Mouse (Mus musculus) urinary bladder, postnatal 36 days (tissue): ENCODE results near the gene Zfpm1.

Source experiments
- DNase-seq, 2 experiments: peaks; one replicate each; pipeline ENCODE4 v3.0.0; 2022; ENCODE audit warnings: low spot score in 2 of 2, mixed read lengths in 1 of 2

Gene Zfpm1

GRCm38 (mm10) chr8:122296173-122297001 lies 14.4 kb downstream of the Zfpm1 start:
- peak; percentile 60 to 77 for DNase-seq

DNA sequence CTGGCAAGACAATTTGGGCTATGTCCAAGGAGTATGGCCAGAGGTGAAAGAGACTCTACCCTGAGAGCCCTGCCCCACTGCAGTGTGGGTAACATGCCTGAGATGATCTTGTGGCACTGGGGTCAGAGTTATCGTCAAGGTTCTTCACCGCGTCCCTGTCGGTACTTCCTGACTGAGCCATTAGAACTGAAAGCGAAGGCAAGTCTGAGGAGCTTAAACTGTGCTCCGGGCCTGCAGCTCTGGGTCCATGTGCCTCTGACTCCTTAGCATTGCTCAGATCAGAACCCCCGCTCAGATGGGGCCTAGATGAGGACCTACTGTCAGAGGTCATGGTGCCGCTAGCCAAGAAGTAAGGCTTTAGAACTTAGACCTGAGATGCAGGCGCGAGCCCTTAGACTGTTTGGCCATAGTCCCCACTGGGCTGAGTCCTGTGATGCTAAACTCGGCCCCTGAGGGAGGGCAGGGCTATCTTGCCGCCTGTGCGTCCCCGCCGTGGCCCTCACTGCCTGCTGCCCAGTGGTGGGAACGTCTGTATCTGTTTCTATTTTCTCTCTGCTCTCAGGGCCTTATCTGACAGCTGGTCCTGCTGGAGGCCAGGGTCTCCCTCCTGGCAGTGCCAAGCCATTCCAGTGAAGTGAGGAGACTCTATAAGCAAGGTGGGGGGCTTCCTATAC lies 17.8 kb downstream of the Zfpm1 start:
- DNase-seq, result no peak

GRCm38 (mm10) chr8:122301081-122301480 lies 19.1 kb downstream of the Zfpm1 start:
- DNase-seq, result no peak

GRCm38 (mm10) chr8:122301866-122302265 lies 19.9 kb downstream of the Zfpm1 start:
- no peak for DNase-seq

GRCm38 (mm10) chr8:122303451-122303850 lies 21.5 kb downstream of the Zfpm1 start:
- no peak for DNase-seq

DNA sequence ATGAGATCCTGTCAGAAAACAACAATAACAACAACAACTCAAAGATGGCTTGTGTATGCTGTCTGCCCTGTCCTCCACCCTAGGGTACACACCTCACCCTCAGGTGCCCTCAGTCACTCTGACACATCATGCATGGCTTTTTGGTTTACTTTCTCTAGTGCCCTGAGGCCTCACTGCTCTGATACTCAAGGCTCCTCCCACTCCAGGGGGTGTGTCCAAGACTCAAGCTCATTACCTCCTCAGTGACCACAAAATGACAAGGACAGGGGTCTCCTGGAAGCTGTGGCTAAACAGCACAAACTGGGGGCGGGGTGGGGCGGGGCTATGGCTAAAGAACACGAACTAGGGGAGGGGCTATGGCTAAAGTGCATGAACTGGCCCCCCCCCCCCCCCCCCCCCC lies 22.1 kb downstream of the Zfpm1 start:
- no peak for DNase-seq

DNA sequence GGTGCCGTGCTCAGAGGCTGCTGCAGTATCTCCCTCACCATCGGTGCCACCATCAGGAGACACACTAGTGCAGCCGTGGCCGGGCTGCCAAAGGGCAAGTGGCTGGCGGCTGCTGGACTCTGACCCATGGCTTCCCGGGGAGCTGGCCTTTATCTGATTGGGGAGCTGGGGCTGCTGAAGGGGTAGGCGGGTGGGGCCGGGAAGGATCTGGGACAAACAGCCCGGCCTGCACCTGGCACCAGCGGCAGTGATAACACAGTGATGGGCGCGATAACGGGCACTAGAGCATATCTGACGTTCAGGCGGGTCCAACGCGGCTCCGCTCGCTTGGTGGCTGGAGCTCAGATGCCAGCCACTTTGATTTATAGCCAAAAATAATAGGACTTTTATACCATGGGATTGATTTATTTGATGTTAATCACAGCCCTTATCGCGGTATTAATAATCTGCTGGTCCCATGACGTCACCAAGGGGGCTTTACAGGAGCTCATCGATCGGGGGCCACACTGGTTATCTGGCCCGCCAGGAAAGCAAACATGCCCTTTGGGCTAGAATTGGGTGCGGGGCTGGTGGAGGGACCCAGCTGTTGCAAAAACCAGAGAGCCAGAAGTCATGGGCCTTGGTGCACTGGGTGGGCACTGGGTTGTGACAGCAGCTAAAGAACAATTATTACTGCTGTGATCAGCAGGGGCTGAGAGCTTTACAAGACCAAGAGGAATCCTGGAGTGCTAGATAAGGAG lies 24.9 kb downstream of the Zfpm1 start:
- peak in 1 of 2 experiments; percentile 31 for DNase-seq

GRCm38 (mm10) chr8:122307836-122308235 lies 25.9 kb downstream of the Zfpm1 start:
- DNase-seq, result no peak

GRCm38 (mm10) chr8:122309272-122309671 lies 27.3 kb downstream of the Zfpm1 start:
- DNase-seq, result no peak

- DNase-seq, result no peak
Observed at GRCm38 (mm10) chr8:122311115-122311514, 29.2 kb downstream of the Zfpm1 start.

DNA sequence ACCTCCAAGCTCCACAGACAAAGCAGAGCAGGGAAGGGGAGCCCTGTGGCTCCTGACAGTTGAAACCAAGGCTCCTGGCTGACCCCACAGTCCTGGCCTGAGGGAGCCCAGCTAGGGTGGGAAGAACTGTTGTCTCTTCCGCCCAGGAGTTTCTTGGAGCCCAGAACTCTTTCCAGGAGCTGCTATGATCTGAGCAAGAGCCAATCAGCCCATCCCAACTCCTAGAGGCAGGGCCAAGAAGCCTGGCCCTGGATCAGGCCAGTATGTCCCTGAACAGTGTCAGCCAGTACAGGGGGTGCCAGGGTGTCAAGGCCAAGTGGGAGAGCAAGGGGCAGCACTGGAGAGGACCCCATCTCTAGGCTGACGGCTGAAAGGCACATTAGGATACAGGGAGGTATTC lies 30.6 kb downstream of the Zfpm1 start:
- no peak for DNase-seq

- no peak for DNase-seq
Observed at GRCm38 (mm10) chr8:122313310-122313709, 31.4 kb downstream of the Zfpm1 start.

DNA sequence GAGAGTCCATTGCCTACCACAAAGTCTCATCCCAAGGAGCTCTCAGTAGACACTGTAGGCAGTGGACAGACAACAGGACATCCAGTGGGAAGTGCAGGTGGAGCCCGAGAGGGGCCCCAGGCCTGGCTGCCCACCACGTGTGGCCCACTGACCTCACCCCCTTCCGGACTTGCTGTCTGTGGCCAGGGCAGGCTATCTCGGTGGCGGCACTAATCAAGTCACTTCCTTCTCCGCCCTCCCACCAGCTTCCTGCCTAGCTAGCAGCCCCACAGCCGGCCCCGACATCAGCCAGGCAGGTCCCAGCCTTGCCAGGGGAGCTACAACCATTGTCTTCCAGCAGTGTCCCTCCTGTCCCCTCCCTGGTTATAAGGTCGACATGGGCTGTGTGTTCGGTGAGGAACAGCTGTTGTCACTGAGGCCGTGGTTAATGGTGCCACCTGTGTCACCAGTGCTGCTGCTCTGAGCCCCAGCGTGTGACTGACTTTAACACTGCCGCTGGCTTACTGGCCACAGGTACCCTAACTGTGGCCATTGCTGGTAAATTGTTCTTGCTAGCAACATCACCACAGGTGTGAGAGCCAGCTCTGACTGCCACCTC lies 33.1 kb downstream of the Zfpm1 start:
- DNase-seq, result no peak

- no peak for DNase-seq
Observed at GRCm38 (mm10) chr8:122316402-122316801, 34.5 kb downstream of the Zfpm1 start.

- no peak for DNase-seq
Observed at GRCm38 (mm10) chr8:122317918-122318475, 36.1 kb downstream of the Zfpm1 start.

- no peak for DNase-seq
Observed at GRCm38 (mm10) chr8:122319045-122319707, 37.2 kb downstream of the Zfpm1 start.

GRCm38 (mm10) chr8:122319708-122320075 lies 37.8 kb downstream of the Zfpm1 start:
- DNase-seq, result no peak

DNA sequence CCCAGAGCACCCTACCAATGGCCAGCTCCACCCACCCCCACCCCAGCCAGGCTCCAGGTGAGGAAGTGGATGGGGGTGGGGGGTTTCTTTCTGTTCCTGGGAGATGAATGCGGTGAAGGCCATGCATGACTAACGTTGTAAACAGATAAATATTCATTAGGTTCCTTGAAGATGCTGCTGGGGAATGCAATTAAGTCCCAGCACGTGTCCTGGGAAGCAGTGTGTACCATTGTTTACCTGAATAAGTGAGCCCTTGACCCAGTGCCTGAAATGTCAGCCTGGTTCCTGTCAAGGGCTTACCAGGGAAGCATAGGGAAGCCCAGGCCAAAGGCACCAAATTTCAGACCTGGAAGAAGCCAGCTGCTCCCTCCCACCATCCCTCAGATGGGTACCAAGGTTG lies 38.6 kb downstream of the Zfpm1 start:
- DNase-seq, result no peak

DNA sequence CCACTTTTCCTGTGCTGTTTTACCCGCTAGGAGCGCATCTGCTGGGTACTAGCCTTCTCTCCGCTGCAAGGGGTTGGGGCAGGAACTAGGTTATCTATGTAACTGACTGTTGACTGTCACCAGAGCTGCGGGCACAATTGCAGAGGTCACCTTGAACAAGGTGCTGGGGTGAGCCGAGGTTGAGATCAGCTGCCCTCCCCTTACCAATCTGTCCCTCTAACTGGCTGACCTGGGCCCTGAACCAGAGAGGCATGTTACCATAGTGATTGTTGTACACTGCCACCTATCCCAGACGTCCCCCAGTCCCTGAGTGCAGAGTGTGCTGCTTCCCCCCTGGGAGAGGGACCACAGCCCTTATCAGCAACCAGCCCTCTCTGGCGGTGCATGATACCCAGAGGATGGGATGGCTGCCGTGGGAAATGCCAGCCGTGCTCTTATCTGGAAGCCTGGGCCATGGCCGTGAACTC lies 39.5 kb downstream of the Zfpm1 start:
- DNase-seq, result no peak

- DNase-seq, result no peak
Observed at GRCm38 (mm10) chr8:122322126-122322525, 40.2 kb downstream of the Zfpm1 start.

DNA sequence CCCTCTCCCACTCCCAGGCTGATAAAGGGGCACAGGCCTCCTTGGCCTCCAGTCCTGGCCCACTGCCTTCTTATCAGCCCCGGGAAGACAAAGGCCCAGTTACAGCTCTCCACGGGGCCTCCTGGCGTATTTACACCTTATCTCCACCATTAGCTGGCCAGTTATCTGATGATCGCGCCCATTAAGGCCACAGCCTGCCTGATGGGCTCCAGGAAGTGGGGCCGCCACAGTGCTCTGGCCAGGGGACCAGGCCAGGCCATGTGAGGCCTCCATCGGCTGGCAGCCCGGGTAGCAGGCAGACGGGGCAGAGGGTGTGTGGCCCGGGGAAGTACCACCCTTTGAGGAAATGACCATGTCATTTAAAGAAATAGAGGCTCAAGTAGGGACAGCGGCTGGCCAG lies 40.9 kb downstream of the Zfpm1 start:
- no peak for DNase-seq
